ENCODE assay signal across 26 mouse cellular contexts in the genomic region with DNA sequence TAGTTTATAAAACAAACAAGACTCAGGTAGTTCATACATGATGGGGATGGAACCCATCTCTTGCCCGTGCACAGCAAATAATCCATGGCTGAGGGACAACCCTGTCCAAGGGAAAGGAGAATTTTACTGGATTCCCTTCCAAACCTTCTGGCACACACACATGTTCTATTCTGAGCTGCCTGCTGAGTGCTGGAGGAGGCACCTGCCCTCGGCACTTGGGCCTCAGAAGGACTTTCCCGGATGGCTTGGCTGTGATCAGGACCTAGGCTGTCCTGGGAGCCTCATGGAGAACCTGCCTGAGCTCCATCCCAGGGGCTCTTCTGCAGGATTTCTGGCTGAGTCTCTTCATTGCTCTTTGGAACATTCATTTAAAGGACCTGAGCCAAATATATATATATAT. TPM values are rescaled to one million over a fixed set of nuclear protein-coding genes. Genes with fewer than 3 reads are reported as not detected.
DNase-seq lines count a peak whose midpoint lies in the region; ATAC-seq and TF ChIP-seq lines count a peak whose summit lies in the region.
"Had no signal": no experiment of that assay in that cellular context is flagged by ENCODE, and none has a peak within 500 bp of the region (broad histone marks: within the 10 kb centered on the region; RNA-seq: fewer than 3 reads in every experiment).

No protein-coding gene starts in this region.

- WGBS in kidney, embryonic 15.5 days, result 60% methylated on average over 3 of the region's 3 CpGs
- 43% methylated on average over 3 of the region's 3 CpGs for WGBS in limb, embryonic 14.5 days

- 0 out of 2 replicates have a peak overlapping the region, but pooled peaks have one; percentile 41 for H3K27ac ChIP-seq in kidney, embryonic 15.5 days
- 0 out of 2 replicates have a peak overlapping the region, but pooled peaks have one; percentile 33 for H3K27ac ChIP-seq in limb, embryonic 14.5 days (replicated peaks; ENCODE audit: low read depth, low read length)
- H3K27ac ChIP-seq: embryonic facial prominence, embryonic 12.5 days; forebrain, embryonic 13.5 days; hindbrain, postnatal 0 days; kidney, postnatal 0 days; liver, embryonic 14.5 days; midbrain, embryonic 13.5 days had no signal

- ATAC-seq in frontal cortex, adult (ENCODE audit: low TSS enrichment), result peak; percentile 65; the same call in 1 of the 2 replicates
- no peak for ATAC-seq in kidney, embryonic 15.5 days (replicated peaks; ENCODE audit: low FRiP score)
- ATAC-seq in limb, embryonic 14.5 days (ENCODE audit: low FRiP score, low read depth), result no peak
- ATAC-seq: forebrain, embryonic 13.5 days; hindbrain, postnatal 0 days; intestine, embryonic 16.5 days; midbrain, embryonic 13.5 days had no signal

- intact Hi-C loops in left cerebral cortex, postnatal 36 days (cut with DNase I), result no loop called here

- H3K27me3 ChIP-seq in kidney, embryonic 15.5 days, result no peaks in the 10 kb centered on the region
- H3K27me3 ChIP-seq in limb, embryonic 14.5 days (ENCODE audit: control insufficient read depth, insufficient read depth, low read length), result no peaks in the 10 kb centered on the region
- H3K27me3 ChIP-seq: embryonic facial prominence, embryonic 12.5 days; forebrain, embryonic 13.5 days; midbrain, embryonic 13.5 days had no signal

- no peak overlapping the region for H3K4me2 ChIP-seq in kidney, embryonic 15.5 days
- no peak overlapping the region for H3K4me2 ChIP-seq in limb, embryonic 14.5 days (replicated peaks; ENCODE audit: low read depth, low read length, severe bottlenecking)
- H3K4me2 ChIP-seq: embryonic facial prominence, embryonic 12.5 days; forebrain, embryonic 13.5 days; lung, embryonic 14.5 days; midbrain, embryonic 13.5 days had no signal

- no peaks in the 10 kb centered on the region for H3K9me3 ChIP-seq in kidney, embryonic 15.5 days (replicated peaks)
- no peaks in the 10 kb centered on the region for H3K9me3 ChIP-seq in limb, embryonic 14.5 days (ENCODE audit: control insufficient read depth, low read length)
- H3K9me3 ChIP-seq: embryonic facial prominence, embryonic 12.5 days; forebrain, embryonic 13.5 days; midbrain, embryonic 13.5 days had no signal

- H3K36me3 ChIP-seq in kidney, embryonic 15.5 days, result no peaks in the 10 kb centered on the region
- no peaks in the 10 kb centered on the region for H3K36me3 ChIP-seq in limb, embryonic 14.5 days (ENCODE audit: control insufficient read depth, insufficient read depth, low read length)
- H3K36me3 ChIP-seq: embryonic facial prominence, embryonic 12.5 days; midbrain, embryonic 13.5 days had no signal

- H3K4me3 ChIP-seq in kidney, embryonic 15.5 days (replicated peaks), result no peak overlapping the region
- H3K4me3 ChIP-seq in limb, embryonic 14.5 days (replicated peaks; ENCODE audit: low read length), result no peak overlapping the region
- H3K4me3 ChIP-seq: embryonic facial prominence, embryonic 12.5 days; forebrain, embryonic 13.5 days; megakaryocyte, embryonic 14.5 days; midbrain, embryonic 13.5 days had no signal

- 0 out of 2 replicates have a peak, but pooled peaks cover 6% of the 10 kb centered on the region for H3K4me1 ChIP-seq in kidney, embryonic 15.5 days
- H3K4me1 ChIP-seq in limb, embryonic 14.5 days (ENCODE audit: control insufficient read depth, insufficient read depth, low read length), result peaks cover 30% of the 10 kb centered on the region

- no peak for TF ChIP-seq POLR2A in limb, embryonic 14.5 days (IDR thresholded peaks at IDR 0.05; ENCODE audit: borderline replicate concordance, extremely low read depth, insufficient read depth, insufficient read length)

- H3K9ac ChIP-seq in kidney, embryonic 15.5 days, result no peak overlapping the region
- H3K9ac ChIP-seq in limb, embryonic 14.5 days (ENCODE audit: low read depth, low read length, severe bottlenecking), result no peak overlapping the region
- H3K9ac ChIP-seq: embryonic facial prominence, embryonic 12.5 days; forebrain, embryonic 13.5 days; liver, embryonic 14.5 days; lung, embryonic 14.5 days; midbrain, embryonic 13.5 days had no signal

- no peak for DNase-seq in frontal cortex, postnatal 10 days (ENCODE audit: low spot score in 2 of 2)
- no peak for DNase-seq in kidney, adult 9 months
- peak; percentile 33 to 57 for DNase-seq in cerebellum, postnatal 25 days
- DNase-seq in limb, embryonic 14.5 days (ENCODE audit: low spot score), result no peak
- no peak for DNase-seq in left cerebral cortex, postnatal 36 days (ENCODE audit: low spot score in 2 of 2)
- no peak for DNase-seq in right cerebral cortex, adult 18-20 months
- DNase-seq: adrenal gland, adult 8-10 months; gastrocnemius, postnatal 10 days; heart, adult 11 months; layer of hippocampus, adult 9-11 months; lung, postnatal 36 days; right cerebral cortex, postnatal 25 days; spleen, adult 18-20 months; thymus, postnatal 25 days had no signal

RNA-seq across cellular contexts. Expression of a gene that starts 45.3 kb away (rescaled TPM):
- 51.0 and 62.1 TPM in 2 replicates for polyA plus RNA-seq in kidney, embryonic 15.5 days (2015; fragmentation: Nextera tagmentation; extraction: Ambion mirVana)
- polyA plus RNA-seq in limb, embryonic 14.5 days (2012; rRNA removed), result 298 and 304 TPM in 2 replicates
- polyA plus RNA-seq in limb, embryonic 14.5 days (2014; fragmentation: Nextera tagmentation; extraction: Ambion mirVana), result 256 and 260 TPM in 2 replicates
- total RNA-seq in left cerebral cortex, postnatal 36 days (2021), result 1 to 10 TPM; 7.0 to 8.9 TPM
- total RNA-seq: neutrophil, adult 5-6 weeks had no signal

Comparison
In these comparisons a context has a peak if more than half of its experiments do, and no peak if none do; other contexts are left out.
1. DNase-seq: peak in cerebellum, postnatal 25 days (2 of 2); none in frontal cortex, postnatal 10 days (0 of 2), kidney, adult 9 months (single experiment), limb, embryonic 14.5 days (single experiment), left cerebral cortex, postnatal 36 days (0 of 2) and right cerebral cortex, adult 18-20 months (single experiment).